Mouse (Mus musculus): ENCODE results near the gene Eif3i. TPM values are rescaled to one million over a fixed set of nuclear protein-coding genes. Genes with fewer than 3 reads are reported as not detected.
"Not testable (repeated sequence)": the region's sequence is repeated elsewhere in the genome, so short reads cannot be mapped to it uniquely, and the experiment has no call there.

Gene Eif3i
- polyA plus RNA-seq, 1 experiment, result 185 TPM

GRCm38 (mm10) chr4:129556532-129557223 is 43.8 kb downstream of the Eif3i start:
- H3K27ac ChIP-seq (ENCODE audit: insufficient read depth, low read length), result peak overlapping the region; percentile 60

DNA sequence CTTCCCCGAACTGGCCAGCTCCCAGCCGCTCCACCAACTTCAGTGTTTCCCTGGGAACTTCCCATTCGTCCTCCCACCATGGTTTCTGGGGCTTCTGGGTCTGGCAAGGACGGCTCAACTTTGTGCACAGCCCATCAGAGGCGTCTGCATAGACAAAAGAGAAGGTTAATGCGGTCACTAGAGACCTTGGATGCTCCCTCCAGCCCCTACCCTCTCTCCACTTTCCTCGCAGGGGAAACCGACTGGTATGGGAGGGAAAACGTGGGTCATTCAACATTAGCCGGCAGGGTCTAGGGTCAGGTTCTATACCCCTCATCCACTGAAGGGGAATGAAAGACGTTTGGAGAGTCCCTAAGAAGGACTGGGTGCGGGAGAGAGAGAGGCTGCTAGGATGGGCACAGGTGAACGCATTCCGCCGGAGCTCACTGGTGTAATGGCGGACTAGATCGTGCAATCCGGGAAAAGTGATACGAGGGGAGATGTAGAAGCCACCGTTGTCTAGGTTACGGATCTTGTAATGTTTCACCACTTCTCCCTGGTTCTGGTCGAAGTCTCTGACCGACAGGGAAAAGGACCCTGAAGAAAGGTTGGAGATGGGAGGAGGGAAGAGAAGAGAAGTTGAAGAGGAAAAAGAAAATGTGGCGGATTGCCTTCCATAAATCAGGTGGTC is 44.5 kb downstream of the Eif3i start:
- TF ChIP-seq CTCF (IDR thresholded peaks at IDR 0.05; ENCODE audit: extremely low read depth, insufficient read depth, insufficient read length, insufficient replicate concordance) (no peak), POLR2A (IDR thresholded peaks at IDR 0.05; ENCODE audit: low read depth, low read length) (no peak)
- no peak overlapping the region for H3K27ac ChIP-seq (ENCODE audit: insufficient read depth, low read length)
- no peak for DNase-seq (ENCODE audit: low read depth in 1 of 2, low spot score in 2 of 2)
- H3K4me3 ChIP-seq (ENCODE audit: extremely low read depth, insufficient read depth, insufficient read length), result peak overlapping the region; percentile 69
- peaks cover 24% of the 10 kb centered on the region; the same call in 1 of the 2 replicates for H3K4me1 ChIP-seq (ENCODE audit: control insufficient read depth, insufficient read depth, insufficient read length)
- 13% methylated on average over 24 of the region's 24 CpGs for WGBS
- 0 out of 2 replicates have a peak, but pooled peaks cover 1% of the 10 kb centered on the region for H3K36me3 ChIP-seq (ENCODE audit: control insufficient read depth, insufficient read depth, low read length)
- no peaks in the 10 kb centered on the region for H3K27me3 ChIP-seq (ENCODE audit: control insufficient read depth, insufficient read depth, low read length)

More at GRCm38 (mm10) chr4:129556532-129557223, 43.8 kb downstream of the Eif3i start:
- Histone ChIP-seq H3K4me3 (ENCODE audit: extremely low read depth, insufficient read depth, insufficient read length) (peak overlapping the region; percentile 69), H3K4me1 (ENCODE audit: control insufficient read depth, insufficient read depth, insufficient read length) (peaks cover 24% of the 10 kb centered on the region; the same call in 1 of the 2 replicates), H3K27me3 (ENCODE audit: control insufficient read depth, insufficient read depth, low read length) (no peaks in the 10 kb centered on the region), H3K36me3 (ENCODE audit: control insufficient read depth, insufficient read depth, low read length) (no peaks in the 10 kb centered on the region)
- 9% methylated on average over 32 of the region's 33 CpGs for WGBS
- DNase-seq (ENCODE audit: low read depth in 1 of 2, low spot score in 2 of 2), result peak; percentile 50 to 86
- TF ChIP-seq POLR2A (IDR thresholded peaks at IDR 0.05; ENCODE audit: low read depth, low read length) (peak; percentile 53), CTCF (IDR thresholded peaks at IDR 0.05; ENCODE audit: extremely low read depth, insufficient read depth, insufficient read length, insufficient replicate concordance) (no peak)

DNA sequence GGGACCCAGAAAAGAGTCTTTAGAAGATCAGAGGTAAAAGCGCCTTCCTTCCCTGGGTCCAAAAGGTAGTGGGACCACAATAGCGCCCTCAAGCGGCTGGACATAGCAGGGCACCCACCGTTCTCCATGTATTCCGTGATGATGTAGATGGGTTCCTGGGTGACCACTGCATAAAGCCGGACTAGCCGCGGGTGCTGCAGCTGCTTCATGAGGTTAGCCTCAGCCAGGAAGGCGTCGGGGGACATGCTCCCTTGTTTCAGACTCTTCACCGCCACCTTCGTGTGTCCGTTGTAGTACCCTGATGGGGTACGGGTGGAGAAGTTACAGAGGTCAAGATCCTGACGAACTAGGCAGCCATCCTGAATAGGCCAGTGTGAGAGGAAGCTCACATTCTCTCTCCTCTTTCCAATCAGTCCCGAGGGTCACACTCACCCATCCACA is 45.0 kb downstream of the Eif3i start:
- no peak overlapping the region for H3K27ac ChIP-seq (ENCODE audit: insufficient read depth, low read length)
- H3K36me3 ChIP-seq (ENCODE audit: control insufficient read depth, insufficient read depth, low read length), result 0 out of 2 replicates have a peak, but pooled peaks cover 1% of the 10 kb centered on the region
- DNase-seq (ENCODE audit: low read depth in 1 of 2, low spot score in 2 of 2), result peak in 1 of 2 experiments; percentile 27
- H3K4me3 ChIP-seq (ENCODE audit: extremely low read depth, insufficient read depth, insufficient read length), result peak overlapping the region; percentile 69; the same call in 1 of the 2 replicates
- peaks cover 24% of the 10 kb centered on the region; the same call in 1 of the 2 replicates for H3K4me1 ChIP-seq (ENCODE audit: control insufficient read depth, insufficient read depth, insufficient read length)
- peak; percentile 37; the same call in 1 of the 2 replicates for TF ChIP-seq CTCF (IDR thresholded peaks at IDR 0.05; ENCODE audit: extremely low read depth, insufficient read depth, insufficient read length, insufficient replicate concordance)
- no peak for TF ChIP-seq POLR2A (IDR thresholded peaks at IDR 0.05; ENCODE audit: low read depth, low read length)
- WGBS, result 33% methylated on average over 16 of the region's 16 CpGs
- H3K27me3 ChIP-seq (ENCODE audit: control insufficient read depth, insufficient read depth, low read length), result no peaks in the 10 kb centered on the region

DNA sequence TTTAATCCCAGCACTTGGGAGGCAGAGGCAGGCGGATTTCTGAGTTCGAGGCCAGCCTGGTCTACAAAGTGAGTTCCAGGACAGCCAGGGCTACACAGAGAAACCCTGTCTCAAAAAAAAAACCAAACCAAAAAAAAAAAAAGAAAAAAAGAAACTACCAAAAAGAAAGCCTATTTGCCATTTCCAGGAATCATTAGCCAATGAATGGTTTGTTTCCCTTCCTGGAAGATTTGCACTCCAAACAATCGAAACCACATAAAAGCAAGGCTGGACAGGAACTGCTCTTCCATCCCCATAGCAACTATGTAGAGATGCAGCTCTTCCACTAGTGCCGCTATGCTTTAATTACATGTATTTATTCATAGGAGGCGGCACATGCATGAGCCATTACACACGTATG is 45.9 kb downstream of the Eif3i start:
- WGBS, result 86% methylated on average over 4 of the region's 6 CpGs
- not testable (repeated sequence) for H3K27me3 ChIP-seq (ENCODE audit: control insufficient read depth, insufficient read depth, low read length); H3K27ac ChIP-seq (ENCODE audit: insufficient read depth, low read length); H3K4me3 ChIP-seq (ENCODE audit: extremely low read depth, insufficient read depth, insufficient read length); DNase-seq (ENCODE audit: low read depth in 1 of 2, low spot score in 2 of 2); H3K36me3 ChIP-seq (ENCODE audit: control insufficient read depth, insufficient read depth, low read length)
- H3K4me1 ChIP-seq (ENCODE audit: control insufficient read depth, insufficient read depth, insufficient read length), result peaks cover 24% of the 10 kb centered on the region; the same call in 1 of the 2 replicates

- Histone ChIP-seq H3K27ac (ENCODE audit: insufficient read depth, low read length) (no peak overlapping the region), H3K4me3 (ENCODE audit: extremely low read depth, insufficient read depth, insufficient read length) (no peak overlapping the region), H3K27me3 (ENCODE audit: control insufficient read depth, insufficient read depth, low read length) (no peaks in the 10 kb centered on the region), H3K4me1 (ENCODE audit: control insufficient read depth, insufficient read depth, insufficient read length) (no peaks in the 10 kb centered on the region), H3K36me3 (ENCODE audit: control insufficient read depth, insufficient read depth, low read length) (0 out of 2 replicates have a peak, but pooled peaks cover 3% of the 10 kb centered on the region)
- 86% methylated on average over 1 of the region's 1 CpGs for WGBS
- TF ChIP-seq CTCF (IDR thresholded peaks at IDR 0.05; ENCODE audit: extremely low read depth, insufficient read depth, insufficient read length, insufficient replicate concordance), result no peak
- no peak for TF ChIP-seq POLR2A (IDR thresholded peaks at IDR 0.05; ENCODE audit: low read depth, low read length)
- no peak for DNase-seq (ENCODE audit: low read depth in 1 of 2, low spot score in 2 of 2)
These were observed 50.2 kb downstream of the Eif3i start for GRCm38 (mm10) chr4:129550295-129550694.

DNA sequence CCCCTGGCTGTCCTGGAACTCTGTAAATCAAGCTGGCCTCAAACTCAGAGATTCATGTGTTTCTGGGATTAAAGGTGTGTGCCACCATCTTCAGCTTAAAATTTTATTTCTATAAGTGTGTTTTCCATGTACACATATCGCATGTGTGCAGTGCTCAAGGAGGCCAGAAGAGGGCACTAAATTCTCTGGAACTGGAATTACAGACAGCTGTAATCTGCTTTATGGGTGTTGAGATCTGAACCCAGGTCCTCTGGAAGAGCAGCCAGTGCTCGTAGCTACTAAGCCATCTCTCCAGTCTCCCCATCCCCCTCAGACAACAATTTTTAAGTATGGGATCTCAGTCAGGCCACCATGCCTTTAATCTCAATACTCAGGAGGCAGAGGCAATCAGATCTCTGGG is 51.1 kb downstream of the Eif3i start:
- peak in 1 of 2 experiments; percentile 59 for DNase-seq (ENCODE audit: low read depth in 1 of 2, low spot score in 2 of 2)
- H3K4me1 ChIP-seq (ENCODE audit: control insufficient read depth, insufficient read depth, insufficient read length), result no peaks in the 10 kb centered on the region
- 86% methylated on average over 2 of the region's 2 CpGs for WGBS
- H3K27me3 ChIP-seq (ENCODE audit: control insufficient read depth, insufficient read depth, low read length), result no peaks in the 10 kb centered on the region
- no peak overlapping the region for H3K27ac ChIP-seq (ENCODE audit: insufficient read depth, low read length)
- H3K4me3 ChIP-seq (ENCODE audit: extremely low read depth, insufficient read depth, insufficient read length), result no peak overlapping the region
- H3K36me3 ChIP-seq (ENCODE audit: control insufficient read depth, insufficient read depth, low read length), result 0 out of 2 replicates have a peak, but pooled peaks cover 3% of the 10 kb centered on the region
- TF ChIP-seq POLR2A (IDR thresholded peaks at IDR 0.05; ENCODE audit: low read depth, low read length) (no peak), CTCF (IDR thresholded peaks at IDR 0.05; ENCODE audit: extremely low read depth, insufficient read depth, insufficient read length, insufficient replicate concordance) (no peak)

DNA sequence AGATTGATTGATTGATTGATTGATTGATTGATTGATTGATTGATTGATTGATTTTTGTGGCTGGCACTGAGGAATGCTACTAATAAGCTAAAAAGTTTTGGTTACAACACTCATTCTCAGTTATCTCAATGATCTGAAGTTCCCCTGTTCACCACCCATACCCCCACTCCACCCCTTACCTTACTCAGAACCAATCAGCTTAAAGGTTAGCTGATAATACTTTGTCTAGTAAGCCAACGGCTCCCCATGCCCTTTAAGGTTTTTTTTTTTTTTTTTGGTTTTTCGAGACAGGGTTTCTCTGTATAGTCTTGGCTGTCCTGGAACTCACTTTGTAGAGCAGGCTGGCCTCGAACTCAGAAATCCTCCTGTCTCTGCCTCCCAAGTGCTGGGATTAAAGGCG is 52.8 kb downstream of the Eif3i start:
- DNase-seq (ENCODE audit: low read depth in 1 of 2, low spot score in 2 of 2), result not testable (repeated sequence)

More for the DNA sequence above, 52.8 kb downstream of the Eif3i start:
- H3K4me1 ChIP-seq (ENCODE audit: control insufficient read depth, insufficient read depth, insufficient read length); H3K4me3 ChIP-seq (ENCODE audit: extremely low read depth, insufficient read depth, insufficient read length); H3K36me3 ChIP-seq (ENCODE audit: control insufficient read depth, insufficient read depth, low read length); H3K27me3 ChIP-seq (ENCODE audit: control insufficient read depth, insufficient read depth, low read length); H3K27ac ChIP-seq (ENCODE audit: insufficient read depth, low read length): not testable (repeated sequence)
- WGBS, result 71% methylated on average over 4 of the region's 4 CpGs
